Mouse (Mus musculus): ENCODE measurements around the gene Ppfia2. TPM values are rescaled to one million over a fixed set of nuclear protein-coding genes. Genes with fewer than 3 reads are reported as not detected.

Gene Ppfia2
- 0.01 TPM in 2 replicates for polyA plus RNA-seq (2012; rRNA removed)

GRCm38 (mm10) chr10:106469855-106470532 lies at the start of gene Ppfia2:
Gene Ppfia2, plus strand, starts transcription at chr10:106470339.

